Mouse (Mus musculus) ovary, adult 18-20 months (tissue): ENCODE results near the gene Crabp2.

Experiments
- DNase-seq: peaks from one replicate; pipeline ENCODE4 v3.0.0; 2022; ENCODE audit warnings: low spot score, mixed read lengths

Gene Crabp2

GRCm38 (mm10) chr3:87985505-87986320 lies 37.2 kb downstream of the Crabp2 start:
- no peak for DNase-seq

- peak; percentile 81 for DNase-seq
These were observed 38.4 kb downstream of the Crabp2 start for GRCm38 (mm10) chr3:87986868-87987267.

- no peak for DNase-seq
These were observed 39.2 kb downstream of the Crabp2 start for GRCm38 (mm10) chr3:87987633-87988032.

- DNase-seq: no peak
These were observed 39.6 kb downstream of the Crabp2 start for GRCm38 (mm10) chr3:87988068-87988467.

GRCm38 (mm10) chr3:87989935-87990334 lies 41.5 kb downstream of the Crabp2 start:
- no peak for DNase-seq

GRCm38 (mm10) chr3:87993436-87993835 lies 45.0 kb downstream of the Crabp2 start:
- no peak for DNase-seq

- no peak for DNase-seq
These were observed 46.9 kb downstream of the Crabp2 start for GRCm38 (mm10) chr3:87995331-87995730.

GRCm38 (mm10) chr3:87996401-87996800 lies 47.9 kb downstream of the Crabp2 start:
- no peak for DNase-seq

- no peak for DNase-seq
These were observed 48.6 kb downstream of the Crabp2 start for GRCm38 (mm10) chr3:87996971-87997614.

GRCm38 (mm10) chr3:87998747-87999146 lies 50.3 kb downstream of the Crabp2 start:
- DNase-seq: no peak

GRCm38 (mm10) chr3:87999243-87999895 lies 50.9 kb downstream of the Crabp2 start:
- no peak for DNase-seq

- no peak for DNase-seq
These were observed 51.7 kb downstream of the Crabp2 start, which contains the start of gene Bcan for GRCm38 (mm10) chr3:88000181-88000580. Gene Bcan (minus strand): TSS chr3:88000230.

- peak; percentile 62 for DNase-seq
These were observed 52.5 kb downstream of the Crabp2 start for GRCm38 (mm10) chr3:88000816-88001595.

- no peak for DNase-seq
These were observed 54.0 kb downstream of the Crabp2 start for GRCm38 (mm10) chr3:88002291-88002976.
